Mouse (Mus musculus) midbrain, embryonic 13.5 days (tissue): ENCODE data around the gene Smg6. TPM values are rescaled to one million over a fixed set of nuclear protein-coding genes. Genes with fewer than 3 reads are reported as not detected.

Experiments
- ATAC-seq: fragments of 200-750 bp; cut with Nextera tagmentation; 2 replicates; pipeline ENCODE4 v1.8.0; 2017; ENCODE audit warnings: mild to moderate bottlenecking, moderate TSS enrichment, moderate library complexity
- H3K27ac ChIP-seq: fragments of 300-500 bp; sonication (generic); 2 replicates; pipeline ENCODE4 v1.5.1; 2015; ENCODE audit warnings: inconsistent platforms, mild to moderate bottlenecking, moderate library complexity
- H3K27me3 ChIP-seq: fragments of 300-500 bp; sonication (generic); 2 replicates; pipeline ENCODE4 v1.6.1; 2015; ENCODE audit warnings: mild to moderate bottlenecking, inconsistent platforms
- H3K36me3 ChIP-seq: fragments of 300-500 bp; sonication (generic); 2 replicates; pipeline ENCODE4 v1.6.1; 2015; ENCODE audit warnings: mild to moderate bottlenecking, inconsistent platforms
- H3K4me1 ChIP-seq: fragments of 300-500 bp; sonication (generic); replicated peaks from 2 replicates; pipeline ENCODE4 v1.6.1; 2015; ENCODE audit warnings: inconsistent platforms
- H3K4me2 ChIP-seq: fragments of 300-500 bp; sonication (generic); replicated peaks from 2 replicates; pipeline ENCODE4 v1.6.1; 2015; ENCODE audit warnings: moderate library complexity, mild to moderate bottlenecking, inconsistent platforms
- H3K4me3 ChIP-seq: fragments of 300-500 bp; sonication (generic); replicated peaks from 2 replicates; pipeline ENCODE4 v1.5.1; 2015; ENCODE audit warnings: mild to moderate bottlenecking, inconsistent platforms
- H3K9ac ChIP-seq: fragments of 300-500 bp; sonication (generic); replicated peaks from 2 replicates; pipeline ENCODE4 v1.6.1; 2015; ENCODE audit warnings: mild to moderate bottlenecking, inconsistent platforms
- H3K9me3 ChIP-seq: fragments of 300-500 bp; sonication (generic); 2 replicates; pipeline ENCODE4 v1.6.1; 2016; ENCODE audit warnings: mild to moderate bottlenecking, inconsistent platforms
- WGBS: fragments of 180-500 bp; shearing (Covaris S2); methylation state at CpG from one replicate; pipeline ENCODE4 v1.1.7; 2015; 5-methylcytosine and 5-hydroxymethylcytosine counted together
- polyA plus RNA-seq: library from polyadenylated mRNA; unstranded; fragments of >200 nt; fragmentation: Nextera tagmentation; extraction: Ambion mirVana; gene quantifications from 2 replicates; pipeline ENCODE4 v1.2.1, GENCODE M21; 2015

Gene Smg6
- polyA plus RNA-seq, 1 experiment from 2014 or later, result 21.0 TPM

GRCm38 (mm10) chr11:74901555-74901954, 24.1 kb upstream of the Smg6 start:
- H3K9ac ChIP-seq, result no peak overlapping the region
- no peaks in the 10 kb centered on the region for H3K9me3 ChIP-seq
- no peaks in the 10 kb centered on the region for H3K27me3 ChIP-seq
- no peak for ATAC-seq
- no peak overlapping the region for H3K4me3 ChIP-seq
- H3K4me2 ChIP-seq, result no peak overlapping the region
- H3K4me1 ChIP-seq, result peaks cover 18% of the 10 kb centered on the region
- H3K36me3 ChIP-seq, result peaks cover 66% of the 10 kb centered on the region
- 94% methylated on average over 6 of the region's 6 CpGs for WGBS
- H3K27ac ChIP-seq, result no peak overlapping the region

- Histone ChIP-seq H3K27me3 (no peaks in the 10 kb centered on the region), H3K4me2 (no peak overlapping the region), H3K9me3 (no peaks in the 10 kb centered on the region), H3K4me1 (peaks cover 18% of the 10 kb centered on the region), H3K36me3 (peaks cover 75% of the 10 kb centered on the region), H3K9ac (no peak overlapping the region), H3K4me3 (no peak overlapping the region), H3K27ac (no peak overlapping the region)
- 94% methylated on average over 5 of the region's 5 CpGs for WGBS
- no peak for ATAC-seq
These were observed 23.2 kb upstream of the Smg6 start for GRCm38 (mm10) chr11:74902416-74902815.

GRCm38 (mm10) chr11:74907850-74908249, 17.8 kb upstream of the Smg6 start:
- no peak for ATAC-seq
- H3K36me3 ChIP-seq, result peaks cover 81% of the 10 kb centered on the region
- 94% methylated on average over 6 of the region's 6 CpGs for WGBS
- no peaks in the 10 kb centered on the region for H3K9me3 ChIP-seq
- no peak overlapping the region for H3K27ac ChIP-seq
- H3K27me3 ChIP-seq, result no peaks in the 10 kb centered on the region
- H3K4me3 ChIP-seq, result no peak overlapping the region
- no peak overlapping the region for H3K9ac ChIP-seq
- H3K4me1 ChIP-seq, result no peaks in the 10 kb centered on the region
- no peak overlapping the region for H3K4me2 ChIP-seq

- Histone ChIP-seq H3K4me1 (no peaks in the 10 kb centered on the region), H3K4me2 (no peak overlapping the region), H3K9ac (no peak overlapping the region), H3K4me3 (no peak overlapping the region), H3K36me3 (peaks cover 72% of the 10 kb centered on the region), H3K27ac (no peak overlapping the region), H3K27me3 (no peaks in the 10 kb centered on the region), H3K9me3 (no peaks in the 10 kb centered on the region)
- 88% methylated on average over 12 of the region's 12 CpGs for WGBS
- no peak for ATAC-seq
These were observed 16.8 kb upstream of the Smg6 start for GRCm38 (mm10) chr11:74908618-74909399.

- Histone ChIP-seq H3K9ac (no peak overlapping the region), H3K27ac (no peak overlapping the region), H3K4me1 (no peaks in the 10 kb centered on the region), H3K4me3 (no peak overlapping the region), H3K36me3 (peaks cover 60% of the 10 kb centered on the region), H3K27me3 (no peaks in the 10 kb centered on the region), H3K9me3 (no peaks in the 10 kb centered on the region), H3K4me2 (no peak overlapping the region)
- WGBS, result 93% methylated on average over 4 of the region's 4 CpGs
- ATAC-seq, result no peak
These were observed 15.6 kb upstream of the Smg6 start for GRCm38 (mm10) chr11:74909978-74910377.

DNA sequence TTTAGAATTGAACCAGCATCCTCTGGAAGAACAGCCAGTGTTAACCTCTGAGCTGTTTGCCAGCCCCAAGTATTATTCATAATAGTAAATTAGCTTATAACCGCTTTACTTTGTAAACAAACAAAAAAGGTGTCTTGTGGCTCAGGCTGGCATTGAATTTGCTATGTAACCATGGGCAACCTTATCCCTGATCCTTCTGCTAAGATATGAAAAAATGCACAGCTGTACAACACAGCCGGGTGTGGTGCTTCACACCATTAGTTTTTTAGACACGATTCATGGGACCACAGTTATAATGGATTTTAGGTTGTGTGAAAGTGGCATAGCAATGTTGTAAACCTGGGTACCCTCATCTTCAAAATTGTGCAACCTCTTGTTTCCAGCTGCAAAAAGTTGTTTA, 13.1 kb upstream of the Smg6 start:
- no peak for ATAC-seq
- 88% methylated on average over 3 of the region's 3 CpGs for WGBS
- Histone ChIP-seq H3K9me3 (no peaks in the 10 kb centered on the region), H3K4me1 (no peaks in the 10 kb centered on the region), H3K27ac (no peak overlapping the region), H3K4me3 (no peak overlapping the region), H3K4me2 (no peak overlapping the region), H3K36me3 (peaks cover 38% of the 10 kb centered on the region), H3K27me3 (no peaks in the 10 kb centered on the region), H3K9ac (no peak overlapping the region)

- Histone ChIP-seq H3K4me1 (peaks cover 2% of the 10 kb centered on the region; the same call in 1 of the 2 replicates), H3K27me3 (no peaks in the 10 kb centered on the region), H3K36me3 (peaks cover 18% of the 10 kb centered on the region), H3K4me2 (no peak overlapping the region), H3K9me3 (no peaks in the 10 kb centered on the region), H3K27ac (no peak overlapping the region), H3K4me3 (no peak overlapping the region), H3K9ac (no peak overlapping the region)
- no peak for ATAC-seq
- WGBS, result 90% methylated on average over 6 of the region's 6 CpGs
These were observed 6.4 kb upstream of the Smg6 start for GRCm38 (mm10) chr11:74919249-74919648.

GRCm38 (mm10) chr11:74924149-74924548, 1.5 kb upstream of the Smg6 start:
- no peaks in the 10 kb centered on the region for H3K9me3 ChIP-seq
- 66% methylated on average over 4 of the region's 4 CpGs for WGBS
- H3K4me1 ChIP-seq, result peaks cover 25% of the 10 kb centered on the region
- no peak overlapping the region for H3K9ac ChIP-seq
- H3K4me2 ChIP-seq, result no peak overlapping the region
- H3K36me3 ChIP-seq, result peaks cover 2% of the 10 kb centered on the region
- no peaks in the 10 kb centered on the region for H3K27me3 ChIP-seq
- no peak overlapping the region for H3K4me3 ChIP-seq
- no peak overlapping the region for H3K27ac ChIP-seq
- no peak for ATAC-seq

GRCm38 (mm10) chr11:74926388-74927005, 874 bp downstream of the Smg6 start:
- no peak for ATAC-seq

DNA sequence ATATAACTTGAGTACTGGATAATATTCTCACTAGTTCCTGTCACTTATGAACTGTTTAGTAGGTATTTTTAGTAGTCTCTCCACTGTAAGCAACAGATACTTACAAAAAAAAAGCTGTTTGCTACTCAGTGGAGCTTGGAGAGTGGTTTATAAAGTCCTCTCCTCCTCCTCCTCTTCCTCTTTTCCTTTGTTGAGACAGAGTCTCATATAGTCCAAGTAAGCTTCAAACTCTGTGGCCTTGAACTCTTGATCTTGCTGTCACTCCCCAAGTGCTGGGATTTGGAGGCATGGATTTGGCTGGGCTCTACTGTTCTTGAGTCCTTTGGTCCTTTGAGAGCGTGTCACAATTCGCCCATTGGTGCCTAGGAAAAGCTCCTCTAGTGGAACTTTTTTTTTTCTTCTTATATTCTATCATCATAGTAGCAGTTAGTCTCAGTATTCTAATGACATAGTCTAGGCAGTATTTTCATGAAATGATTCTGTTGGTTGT, 1.7 kb downstream of the Smg6 start:
- no peak for ATAC-seq
- H3K9ac ChIP-seq, result no peak overlapping the region
- H3K4me2 ChIP-seq, result 0 out of 2 replicates have a peak overlapping the region, but pooled peaks have one; percentile 9
- no peaks in the 10 kb centered on the region for H3K9me3 ChIP-seq
- H3K27me3 ChIP-seq, result no peaks in the 10 kb centered on the region
- H3K27ac ChIP-seq, result no peak overlapping the region
- H3K36me3 ChIP-seq, result peaks cover 23% of the 10 kb centered on the region
- 0 out of 2 replicates have a peak overlapping the region, but pooled peaks have one; percentile 9 for H3K4me3 ChIP-seq
- WGBS, result 90% methylated on average over 2 of the region's 2 CpGs
- peaks cover 25% of the 10 kb centered on the region for H3K4me1 ChIP-seq

More at GRCm38 (mm10) chr11:74926388-74927005, 874 bp downstream of the Smg6 start:
- Histone ChIP-seq H3K9ac (peak overlapping the region; percentile 81), H3K9me3 (no peaks in the 10 kb centered on the region), H3K4me3 (peak overlapping the region; percentile 66), H3K36me3 (peaks cover 19% of the 10 kb centered on the region), H3K27ac (peak overlapping the region; percentile 96), H3K4me2 (peak overlapping the region; percentile 71), H3K27me3 (no peaks in the 10 kb centered on the region), H3K4me1 (peaks cover 25% of the 10 kb centered on the region)
- 10% methylated on average over 11 of the region's 11 CpGs for WGBS

DNA sequence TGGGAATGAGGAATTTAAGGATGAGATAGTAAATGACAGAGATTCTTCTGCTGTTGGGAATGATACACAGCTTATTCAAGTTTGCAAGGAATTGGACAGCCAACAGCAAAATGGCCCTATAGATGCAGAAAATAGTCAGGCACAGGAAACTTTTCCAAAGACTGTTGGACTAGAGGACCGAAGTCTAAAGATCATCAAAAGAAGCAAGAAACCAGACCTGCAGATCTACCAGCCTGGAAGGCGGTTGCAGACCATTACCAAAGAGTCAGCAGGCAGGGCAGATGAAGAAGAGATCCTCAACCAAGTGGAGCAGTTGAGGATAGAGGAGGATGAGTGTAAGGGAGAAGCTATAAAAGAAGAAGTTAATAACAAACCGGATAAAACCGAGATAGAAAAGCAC, 3.5 kb downstream of the Smg6 start:
- 94% methylated on average over 4 of the region's 4 CpGs for WGBS
- Histone ChIP-seq H3K4me1 (peaks cover 24% of the 10 kb centered on the region), H3K36me3 (peaks cover 41% of the 10 kb centered on the region), H3K4me2 (no peak overlapping the region), H3K4me3 (no peak overlapping the region), H3K9me3 (no peaks in the 10 kb centered on the region), H3K27me3 (no peaks in the 10 kb centered on the region), H3K27ac (no peak overlapping the region), H3K9ac (no peak overlapping the region)
- no peak for ATAC-seq

GRCm38 (mm10) chr11:74930391-74930790, 4.8 kb downstream of the Smg6 start:
- no peak overlapping the region for H3K27ac ChIP-seq
- H3K9me3 ChIP-seq, result no peaks in the 10 kb centered on the region
- WGBS, result 96% methylated on average over 7 of the region's 7 CpGs
- H3K9ac ChIP-seq, result no peak overlapping the region
- no peaks in the 10 kb centered on the region for H3K27me3 ChIP-seq
- peaks cover 15% of the 10 kb centered on the region for H3K4me1 ChIP-seq
- H3K4me2 ChIP-seq, result no peak overlapping the region
- ATAC-seq, result no peak
- H3K36me3 ChIP-seq, result peaks cover 54% of the 10 kb centered on the region
- no peak overlapping the region for H3K4me3 ChIP-seq
